Mouse (Mus musculus) neural tube, embryonic 10.5 days (tissue): ENCODE data around the gene Hist1h2ad.
A peak's percentile ranks its signal among the peaks of the same experiment; 100 is the strongest.
"Not testable (repeated sequence)": the region's sequence is repeated elsewhere in the genome, so short reads cannot be mapped to it uniquely, and the experiment has no call there.

Experiments used
- DNase-seq: peaks from one replicate; pipeline ENCODE4 v3.0.0-alpha.2; 2017; ENCODE audit warnings: low spot score; ENCODE audit errors: extremely low spot score

Gene Hist1h2ad

DNA sequence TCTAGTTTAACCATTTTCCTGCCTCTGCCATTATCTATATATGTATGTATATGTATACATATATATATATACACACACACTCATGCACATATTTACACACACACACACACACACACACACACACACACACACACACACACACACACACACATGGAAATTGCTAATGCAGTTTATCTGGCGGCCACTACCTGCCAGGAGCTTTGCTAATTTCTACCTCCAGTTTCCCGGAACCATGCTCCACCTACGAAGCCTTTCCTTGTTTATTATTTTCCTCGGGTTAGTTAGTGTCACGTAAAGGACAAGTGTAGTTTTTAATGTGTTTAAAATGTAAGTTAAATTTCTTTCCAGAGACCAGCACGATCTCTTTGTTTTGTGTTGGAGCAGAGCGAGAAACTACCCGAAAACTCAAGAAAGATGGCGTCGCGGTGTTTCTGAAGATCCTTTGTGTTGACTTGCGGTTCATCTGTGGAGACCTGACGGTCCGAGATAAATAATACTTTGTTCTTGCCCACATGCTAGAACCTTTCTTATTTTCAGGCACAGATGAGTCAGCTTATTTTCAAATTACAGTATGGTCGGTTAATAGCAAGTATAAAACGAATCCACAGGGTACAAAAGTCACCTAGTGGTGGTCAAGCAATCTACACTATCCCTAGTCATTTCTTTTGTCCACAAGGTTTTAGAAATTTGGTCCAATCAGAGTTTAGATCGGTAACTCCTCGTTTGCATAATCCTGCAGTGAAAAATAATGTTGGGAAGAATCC, 11.3 kb upstream of the Hist1h2ad start:
- no peak for DNase-seq

- DNase-seq, result no peak
Observed at GRCm38 (mm10) chr13:23564482-23564881, 9.7 kb upstream of the Hist1h2ad start.

- DNase-seq, result not testable (repeated sequence)
Observed at GRCm38 (mm10) chr13:23570261-23571021, 3.7 kb upstream of the Hist1h2ad start.

GRCm38 (mm10) chr13:23571022-23571503, 3.1 kb upstream of the Hist1h2ad start, which contains the start of the genes Hist1h2ae and Hist1h2bg:
TSS of gene Hist1h2ae (minus strand) at chr13:23571220.
TSS of gene Hist1h2bg (plus strand) at chr13:23571396.
- no peak for DNase-seq

GRCm38 (mm10) chr13:23571504-23572217, 2.5 kb upstream of the Hist1h2ad start:
- not testable (repeated sequence) for DNase-seq

DNA sequence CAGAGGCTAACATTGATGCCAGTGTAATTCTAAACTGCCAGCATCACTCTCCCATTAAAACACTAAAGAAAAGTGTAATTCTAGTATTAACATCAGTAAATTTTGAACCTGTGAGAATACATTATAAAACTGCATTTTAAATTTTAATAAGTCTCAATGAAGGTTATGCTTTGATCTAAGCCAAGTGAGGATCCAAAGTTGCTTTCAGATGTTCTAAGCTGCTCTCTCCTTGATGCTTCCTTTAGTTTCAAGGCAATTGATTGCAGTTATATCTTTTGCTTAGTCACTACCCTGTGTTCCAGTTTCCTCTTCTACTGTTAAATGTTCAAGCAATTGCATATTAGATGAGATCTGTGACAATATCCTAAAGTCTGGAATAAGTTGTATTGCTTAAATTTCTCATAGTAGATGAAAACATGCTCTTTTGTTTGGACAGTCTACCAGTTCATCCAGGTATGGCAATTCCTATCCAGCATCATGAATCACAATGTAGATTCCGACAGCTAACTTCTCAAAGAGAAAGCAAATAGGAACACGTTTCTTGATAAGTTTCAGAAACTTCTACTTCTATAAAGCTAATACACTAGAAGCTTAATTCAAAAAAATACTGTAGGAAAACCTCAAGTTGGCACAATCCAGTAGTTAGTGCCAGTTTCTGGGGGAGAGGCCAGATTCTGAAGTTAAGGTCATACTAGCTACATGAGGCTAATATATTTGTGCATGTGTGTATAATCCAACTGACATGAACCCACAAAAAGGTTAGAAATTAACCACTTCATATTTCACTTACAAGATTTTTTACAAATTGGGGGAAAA, 1.8 kb upstream of the Hist1h2ad start:
- no peak for DNase-seq

DNA sequence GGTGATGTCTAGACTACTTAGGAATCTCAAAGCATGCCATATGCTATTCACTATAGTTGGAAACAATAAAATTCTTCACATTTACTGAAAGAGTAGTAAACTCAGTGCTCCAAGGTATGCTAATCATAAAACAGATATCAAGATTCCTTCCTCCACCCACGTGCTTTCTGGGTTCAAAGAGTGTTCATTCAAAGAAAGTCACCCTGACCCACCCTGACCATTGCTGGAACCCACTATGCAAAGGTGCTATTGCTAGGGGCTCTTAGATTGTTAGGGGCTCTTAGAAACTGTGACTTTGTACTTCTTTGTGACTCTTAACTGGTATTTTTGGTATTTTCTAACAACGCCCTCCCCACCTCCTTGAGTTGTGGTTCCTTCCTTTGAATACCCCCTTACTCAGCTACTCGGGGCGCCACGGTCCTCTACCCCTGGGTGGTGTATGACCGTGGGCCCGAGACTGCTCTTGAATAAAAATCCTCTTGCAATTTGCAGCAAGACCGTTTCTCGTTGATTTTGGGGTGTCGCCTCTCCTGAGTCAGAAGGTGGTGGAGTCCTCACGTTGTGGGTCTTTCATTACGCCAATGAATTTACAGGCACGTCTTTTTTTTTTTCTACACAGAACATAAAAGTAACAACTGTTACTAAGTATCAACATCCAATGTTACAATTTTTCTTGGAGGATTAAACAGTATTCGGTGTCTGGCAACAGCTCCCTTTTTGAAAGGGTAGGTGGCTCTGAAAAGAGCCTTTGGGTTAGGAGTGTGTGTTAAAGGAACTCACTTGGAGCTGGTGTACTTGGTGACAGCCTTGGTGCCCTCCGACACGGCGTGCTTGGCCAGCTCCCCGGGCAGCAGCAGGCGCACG, 915 bp upstream of the Hist1h2ad start:
- DNase-seq, result not testable (repeated sequence)

- not testable (repeated sequence) for DNase-seq
Observed at GRCm38 (mm10) chr13:23574546-23575170, 477 bp downstream of the Hist1h2ad start.

DNA sequence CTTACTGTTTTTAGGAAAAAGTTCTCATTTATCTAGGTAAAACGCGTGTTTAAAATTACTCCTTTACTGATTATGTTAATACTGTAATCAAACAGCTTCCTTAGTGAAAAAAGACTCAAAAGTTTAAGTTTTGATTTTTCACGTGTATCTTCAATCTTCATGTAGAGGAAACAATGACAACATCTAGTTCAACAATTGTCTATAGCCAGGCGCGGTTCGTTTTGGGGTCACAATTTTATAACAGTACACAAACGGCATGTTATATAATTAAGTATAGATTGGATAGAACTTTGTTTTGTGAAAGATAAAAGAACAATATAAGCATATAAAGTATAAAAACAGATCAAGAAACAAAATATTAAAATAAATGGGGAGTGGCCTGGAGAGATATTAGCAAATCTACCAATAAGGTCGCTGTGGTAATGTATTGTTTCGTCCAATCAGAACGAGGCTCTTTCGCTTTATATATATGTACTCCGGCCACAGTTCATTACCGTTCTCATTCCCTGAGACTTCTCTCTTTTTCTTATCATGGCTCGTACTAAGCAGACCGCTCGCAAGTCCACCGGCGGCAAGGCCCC, 1.2 kb downstream of the Hist1h2ad start, which contains the start of gene Hist1h3d:
TSS of gene Hist1h3d (plus strand) at position 493 of the 581 bp plus-strand sequence.
- peak; percentile 65 for DNase-seq

GRCm38 (mm10) chr13:23575864-23576313, 1.7 kb downstream of the Hist1h2ad start:
- DNase-seq, result not testable (repeated sequence)

DNA sequence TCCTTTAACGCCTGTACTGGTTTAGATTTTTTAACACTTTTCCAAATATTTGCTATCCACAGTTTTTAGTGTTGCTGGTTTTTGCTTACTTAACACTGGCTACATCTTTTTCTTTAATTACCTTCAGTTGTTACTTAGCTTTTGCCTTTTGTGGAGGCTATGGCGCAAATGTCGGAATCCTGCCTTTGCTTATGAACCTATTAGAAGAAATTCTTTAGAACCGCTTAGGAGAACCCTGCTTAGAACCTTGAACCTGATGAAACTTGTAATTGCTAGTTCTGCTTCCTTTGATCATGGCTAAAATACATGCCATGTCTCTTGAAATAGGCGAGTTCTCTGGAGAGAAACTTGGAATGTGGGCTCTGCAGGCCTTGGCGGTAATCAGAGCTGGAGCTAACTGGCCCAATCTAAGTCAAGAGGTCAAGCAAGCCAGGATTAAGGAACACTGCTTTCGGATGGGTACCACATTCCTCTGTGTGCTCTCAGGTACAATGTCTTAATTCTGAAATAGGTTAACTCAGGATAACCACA, 2.2 kb downstream of the Hist1h2ad start:
- peak; percentile 52 for DNase-seq

GRCm38 (mm10) chr13:23576906-23577639, 2.9 kb downstream of the Hist1h2ad start:
- no peak for DNase-seq

DNA sequence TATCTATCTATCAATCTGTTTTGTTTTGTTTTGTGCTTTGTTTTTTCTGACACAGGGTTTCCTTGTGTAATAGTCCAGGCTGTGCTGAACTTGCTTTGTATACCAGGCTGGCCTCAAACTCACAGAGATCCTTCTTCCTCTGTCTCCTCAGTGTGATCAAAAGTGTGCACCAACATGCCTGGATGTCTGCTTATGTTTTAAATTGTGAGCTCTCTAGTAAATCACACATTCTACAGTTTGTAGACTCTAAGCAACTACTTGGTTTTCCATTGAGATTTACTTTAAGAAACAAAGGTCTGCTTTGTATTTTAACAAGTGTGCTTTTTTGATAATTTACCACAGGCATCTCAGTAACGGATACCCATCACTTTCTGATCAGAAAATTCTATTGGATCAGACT, 3.7 kb downstream of the Hist1h2ad start:
- no peak for DNase-seq

DNA sequence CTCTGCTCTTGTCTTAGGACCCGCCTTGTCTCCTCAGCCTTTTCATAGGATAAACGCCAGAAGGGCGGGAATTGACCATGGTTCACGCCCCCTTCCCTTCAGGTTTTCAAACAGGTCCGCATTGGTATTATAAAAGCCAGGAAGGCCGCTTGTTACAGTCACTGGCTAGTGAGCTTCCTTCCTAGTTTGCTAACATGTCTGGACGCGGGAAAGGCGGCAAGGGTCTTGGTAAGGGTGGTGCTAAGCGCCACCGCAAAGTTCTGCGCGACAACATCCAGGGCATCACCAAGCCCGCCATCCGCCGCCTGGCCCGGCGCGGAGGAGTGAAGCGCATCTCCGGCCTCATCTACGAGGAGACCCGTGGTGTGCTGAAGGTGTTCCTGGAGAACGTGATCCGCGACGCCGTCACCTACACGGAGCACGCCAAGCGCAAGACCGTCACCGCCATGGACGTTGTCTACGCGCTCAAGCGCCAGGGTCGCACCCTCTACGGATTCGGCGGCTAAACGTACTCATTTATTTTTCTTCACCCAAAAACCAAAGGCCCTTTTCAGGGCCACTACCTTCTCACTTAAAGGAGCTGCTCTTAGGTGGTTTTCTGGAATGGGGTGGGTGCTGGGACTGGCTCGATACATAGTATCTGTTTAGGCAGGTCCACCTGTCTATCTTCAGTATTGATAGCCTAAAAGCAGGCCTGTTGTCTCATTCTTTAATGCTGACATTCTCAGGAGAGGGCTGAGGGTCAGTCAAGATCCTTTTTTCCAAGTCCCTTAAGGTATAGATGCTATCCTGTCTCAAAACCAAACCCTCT, 7.4 kb downstream of the Hist1h2ad start, which contains the start of gene Hist1h4d:
TSS of gene Hist1h4d (plus strand) at position 191 of the 811 bp plus-strand sequence.
- peak; percentile 98 for DNase-seq

DNA sequence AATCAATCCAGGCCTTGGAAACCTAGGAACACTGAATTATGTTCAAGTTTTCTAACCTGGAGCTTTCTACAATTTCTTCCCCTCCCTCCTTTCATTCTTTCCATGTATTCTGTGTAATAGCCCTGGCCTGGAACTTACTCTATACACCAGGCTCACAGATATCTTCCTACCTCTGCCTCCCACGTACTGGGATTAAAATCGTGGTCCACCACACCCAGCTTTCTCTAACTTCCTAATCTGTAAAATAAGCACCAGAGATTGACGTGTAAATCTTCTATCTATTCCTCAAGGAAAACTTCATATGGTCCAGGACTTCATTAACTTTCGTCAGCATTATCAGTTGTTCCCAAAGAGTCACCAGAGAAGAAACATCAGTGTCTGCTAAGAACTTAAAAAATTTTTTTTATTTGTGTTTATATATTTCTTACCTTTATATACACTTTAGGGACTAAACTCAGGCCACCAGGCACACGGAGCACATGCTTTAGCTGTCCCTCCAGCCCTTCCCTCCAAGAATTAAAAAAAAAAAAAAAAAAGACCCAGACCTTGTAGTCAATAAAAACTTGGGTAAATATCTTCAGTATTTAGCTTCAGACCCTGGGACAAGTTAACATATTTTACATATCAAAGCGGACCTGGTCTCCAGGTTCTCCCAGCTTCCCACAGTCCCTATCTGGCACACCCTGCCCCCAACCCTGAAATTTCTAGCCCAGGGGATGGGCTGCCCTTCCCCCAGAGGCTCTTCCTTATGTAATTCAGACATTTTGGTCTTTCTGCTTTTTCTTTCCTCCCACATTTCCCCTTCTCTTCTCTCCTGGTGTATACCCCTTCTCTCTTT, 8.3 kb downstream of the Hist1h2ad start:
- DNase-seq, result peak; percentile 43
